Mouse (Mus musculus) kidney, embryonic 14.5 days (tissue): Measurements from ENCODE around the gene Rhog. TPM values are rescaled to one million over a fixed set of nuclear protein-coding genes. Genes with fewer than 3 reads are reported as not detected.

Experiments used
- ATAC-seq: fragments of 200-750 bp; cut with Nextera tagmentation; 2 replicates; pipeline ENCODE4 v1.8.0; 2017; ENCODE audit warnings: moderate number of reproducible peaks, mild to moderate bottlenecking, moderate TSS enrichment, moderate library complexity; ENCODE audit not compliant: low FRiP score, low TSS enrichment
- H3K27ac ChIP-seq: fragments of 300-500 bp; sonication (generic); 2 replicates; pipeline ENCODE4 v1.5.1; 2014; ENCODE audit warnings: low read depth, mild to moderate bottlenecking, low read length, moderate library complexity, mixed read lengths
- H3K27me3 ChIP-seq: fragments of 300-500 bp; sonication (generic); 2 replicates; pipeline ENCODE4 v1.6.1; 2014; ENCODE audit warnings: mild to moderate bottlenecking, low read length; ENCODE audit not compliant: control insufficient read depth, insufficient read depth
- H3K36me3 ChIP-seq: fragments of 300-500 bp; sonication (generic); 2 replicates; pipeline ENCODE4 v1.6.1; 2014; ENCODE audit warnings: low read length, mixed read lengths; ENCODE audit not compliant: control insufficient read depth, insufficient read depth
- H3K4me1 ChIP-seq: fragments of 300-500 bp; sonication (generic); 2 replicates; pipeline ENCODE4 v1.6.1; 2014; ENCODE audit warnings: low read length, mixed read lengths; ENCODE audit not compliant: control insufficient read depth, insufficient read depth
- H3K4me2 ChIP-seq: fragments of 300-500 bp; sonication (generic); replicated peaks from 2 replicates; pipeline ENCODE4 v1.6.1; 2014; ENCODE audit warnings: low read depth, mild to moderate bottlenecking, low read length
- H3K4me3 ChIP-seq: fragments of 300-500 bp; sonication (generic); 2 replicates; pipeline ENCODE4 v1.5.1; 2014; ENCODE audit warnings: mild to moderate bottlenecking, low read length
- H3K9ac ChIP-seq: fragments of 300-500 bp; sonication (generic); 2 replicates; pipeline ENCODE4 v1.6.1; 2014; ENCODE audit warnings: low read depth, mild to moderate bottlenecking, low read length, moderate library complexity
- H3K9me3 ChIP-seq: fragments of 300-500 bp; sonication (generic); 2 replicates; pipeline ENCODE4 v1.6.1; 2016; ENCODE audit warnings: low read length; ENCODE audit not compliant: control insufficient read depth
- WGBS: fragments of 180-500 bp; shearing (Covaris S2); extraction: QIAGEN DNeasy Blood & Tissue Kit; methylation state at CpG from one replicate; pipeline ENCODE4 v1.1.7; 2014; 5-methylcytosine and 5-hydroxymethylcytosine counted together
- polyA plus RNA-seq: library from polyadenylated mRNA; unstranded; fragments of >200 nt; fragmentation: Nextera tagmentation; extraction: Ambion mirVana; gene quantifications from 2 replicates; pipeline ENCODE4 v1.2.1, GENCODE M21; 2014

Gene Rhog
- polyA plus RNA-seq, 1 experiment from 2014 or later, result 62.6 TPM

GRCm38 (mm10) chr7:102239591-102239990 is 16.3 kb downstream of the Rhog start:
- Histone ChIP-seq H3K27ac (no peak overlapping the region), H3K4me2 (no peak overlapping the region), H3K36me3 (peaks cover 59% of the 10 kb centered on the region), H3K27me3 (no peaks in the 10 kb centered on the region), H3K4me3 (no peak overlapping the region), H3K9ac (no peak overlapping the region), H3K9me3 (no peaks in the 10 kb centered on the region), H3K4me1 (no peaks in the 10 kb centered on the region)
- WGBS, result 90% methylated on average over 16 of the region's 16 CpGs
- ATAC-seq, result peak; percentile 22; the same call in 1 of the 2 replicates

DNA sequence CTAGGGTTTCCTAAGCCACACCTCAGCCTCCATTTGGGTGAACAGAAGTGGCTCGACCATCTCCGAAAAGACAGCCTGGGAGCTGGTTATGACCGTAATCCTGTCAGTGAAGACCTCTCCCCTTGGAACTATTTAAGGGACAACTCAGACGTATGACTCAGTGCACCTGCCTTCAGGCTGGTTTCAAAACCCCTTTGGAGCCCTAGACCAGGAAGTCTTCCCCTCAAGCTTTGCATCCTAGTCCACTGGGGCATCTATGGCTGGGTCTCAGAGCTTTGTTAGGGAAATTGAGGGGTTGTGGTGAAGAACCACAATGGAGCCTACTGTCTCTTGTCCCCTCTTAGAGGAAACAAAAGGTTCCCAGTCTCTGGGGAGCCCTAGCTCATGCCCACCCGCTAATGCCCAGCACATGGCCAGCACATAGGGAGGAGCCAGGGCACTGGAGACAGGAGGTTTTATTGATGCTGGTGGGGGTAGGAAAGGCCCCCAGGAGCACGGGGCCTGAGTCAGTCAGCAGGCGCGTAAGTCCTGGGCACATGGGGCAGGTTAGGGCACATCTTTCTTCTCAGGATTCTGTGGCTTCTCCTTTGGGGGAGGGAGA is 17.1 kb downstream of the Rhog start:
- no peak overlapping the region for H3K9ac ChIP-seq
- H3K4me2 ChIP-seq, result no peak overlapping the region
- no peaks in the 10 kb centered on the region for H3K27me3 ChIP-seq
- ATAC-seq, result no peak
- H3K4me3 ChIP-seq, result no peak overlapping the region
- H3K9me3 ChIP-seq, result no peaks in the 10 kb centered on the region
- no peaks in the 10 kb centered on the region for H3K4me1 ChIP-seq
- H3K27ac ChIP-seq, result no peak overlapping the region
- H3K36me3 ChIP-seq, result peaks cover 59% of the 10 kb centered on the region
- 88% methylated on average over 8 of the region's 8 CpGs for WGBS

GRCm38 (mm10) chr7:102233059-102233458 is 22.8 kb downstream of the Rhog start:
- H3K27ac ChIP-seq, result no peak overlapping the region
- H3K4me3 ChIP-seq, result no peak overlapping the region
- H3K27me3 ChIP-seq, result no peaks in the 10 kb centered on the region
- H3K36me3 ChIP-seq, result peaks cover 25% of the 10 kb centered on the region
- H3K4me1 ChIP-seq, result no peaks in the 10 kb centered on the region
- WGBS, result 80% methylated on average over 4 of the region's 4 CpGs
- no peak overlapping the region for H3K4me2 ChIP-seq
- no peaks in the 10 kb centered on the region for H3K9me3 ChIP-seq
- no peak for ATAC-seq
- no peak overlapping the region for H3K9ac ChIP-seq

DNA sequence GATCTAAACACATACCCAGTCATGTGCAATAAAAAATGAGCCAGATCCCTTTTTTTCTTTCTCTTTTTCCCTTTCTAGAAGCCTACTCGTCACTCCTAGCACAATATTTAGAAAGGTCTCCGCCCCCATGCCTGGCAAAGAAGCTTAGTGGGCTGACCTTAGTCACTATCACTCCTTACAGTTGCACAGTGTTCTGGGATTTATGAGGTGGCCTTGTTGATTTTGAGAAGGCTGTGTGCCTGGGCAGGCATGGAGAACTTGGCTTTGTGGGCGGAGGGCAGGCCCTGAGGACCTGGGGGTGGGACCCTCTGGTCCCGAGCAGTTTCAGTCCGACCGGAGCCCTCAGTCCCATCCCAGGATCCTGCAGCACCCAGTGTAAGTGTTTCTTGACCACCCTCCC is 26.0 kb downstream of the Rhog start:
- 77% methylated on average over 6 of the region's 6 CpGs for WGBS
- no peaks in the 10 kb centered on the region for H3K27me3 ChIP-seq
- H3K27ac ChIP-seq, result no peak overlapping the region
- no peak overlapping the region for H3K4me3 ChIP-seq
- H3K9ac ChIP-seq, result no peak overlapping the region
- H3K36me3 ChIP-seq, result peaks cover 8% of the 10 kb centered on the region; the same call in 1 of the 2 replicates
- H3K9me3 ChIP-seq, result no peaks in the 10 kb centered on the region
- H3K4me2 ChIP-seq, result no peak overlapping the region
- H3K4me1 ChIP-seq, result no peaks in the 10 kb centered on the region
- ATAC-seq, result no peak

- H3K27me3 ChIP-seq, result no peaks in the 10 kb centered on the region
- no peaks in the 10 kb centered on the region for H3K4me1 ChIP-seq
- ATAC-seq, result no peak
- no peak overlapping the region for H3K9ac ChIP-seq
- peaks cover 6% of the 10 kb centered on the region; the same call in 1 of the 2 replicates for H3K36me3 ChIP-seq
- H3K9me3 ChIP-seq, result no peaks in the 10 kb centered on the region
- no peak overlapping the region for H3K4me3 ChIP-seq
- no peak overlapping the region for H3K4me2 ChIP-seq
- no peak overlapping the region for H3K27ac ChIP-seq
- WGBS, result 92% methylated on average over 4 of the region's 4 CpGs
These were observed 27.7 kb downstream of the Rhog start for GRCm38 (mm10) chr7:102228049-102228670.

- no peak for ATAC-seq
- Histone ChIP-seq H3K36me3 (peaks cover 6% of the 10 kb centered on the region; the same call in 1 of the 2 replicates), H3K4me3 (no peak overlapping the region), H3K9me3 (no peaks in the 10 kb centered on the region), H3K27ac (no peak overlapping the region), H3K27me3 (no peaks in the 10 kb centered on the region), H3K4me1 (no peaks in the 10 kb centered on the region), H3K4me2 (no peak overlapping the region), H3K9ac (no peak overlapping the region)
- 95% methylated on average over 6 of the region's 6 CpGs for WGBS
These were observed 29.8 kb downstream of the Rhog start for GRCm38 (mm10) chr7:102226051-102226450.

DNA sequence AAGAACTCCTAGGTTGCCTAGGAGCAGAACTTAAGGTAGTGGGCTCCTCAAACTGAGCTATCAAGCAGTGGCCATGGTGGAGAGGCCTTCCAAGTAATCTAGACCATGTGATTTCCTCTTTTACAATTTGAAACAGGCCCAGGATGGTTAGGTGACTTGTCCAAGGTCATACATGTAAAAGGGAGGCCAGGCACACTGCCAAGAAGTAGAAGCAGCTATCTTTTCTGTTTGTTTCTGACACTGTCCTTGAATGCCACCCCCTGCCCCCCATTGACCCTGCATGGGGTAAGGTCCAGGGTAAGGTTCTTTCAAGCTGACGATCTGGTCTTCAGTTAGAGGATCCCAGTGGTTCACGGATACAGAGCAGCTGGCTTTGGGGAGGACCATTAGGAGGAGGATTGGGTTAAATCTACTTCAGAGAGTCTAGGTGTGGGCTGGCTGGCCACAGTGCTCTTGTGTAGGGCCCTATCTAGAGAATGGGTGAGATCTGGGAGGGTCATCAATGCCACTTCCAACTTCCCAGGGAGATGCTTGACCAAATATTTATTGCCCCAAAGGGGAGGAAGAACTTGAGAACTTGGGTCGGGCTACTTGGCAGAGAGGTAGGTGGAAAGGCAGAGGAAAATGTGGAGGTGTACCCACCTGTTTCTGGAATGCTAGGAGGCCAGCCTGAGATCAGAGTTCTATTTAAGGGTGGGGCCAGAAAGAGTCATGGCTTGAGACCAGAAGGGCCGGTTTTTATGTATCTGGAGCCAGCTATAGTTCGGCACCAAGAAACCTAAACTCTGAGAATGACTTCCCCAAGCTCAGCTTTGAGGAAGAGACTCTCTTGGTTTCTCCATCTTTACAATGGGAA is 31.7 kb downstream of the Rhog start:
- H3K27me3 ChIP-seq, result no peaks in the 10 kb centered on the region
- no peaks in the 10 kb centered on the region for H3K4me1 ChIP-seq
- no peak overlapping the region for H3K4me2 ChIP-seq
- H3K27ac ChIP-seq, result no peak overlapping the region
- no peaks in the 10 kb centered on the region for H3K9me3 ChIP-seq
- peaks cover 6% of the 10 kb centered on the region; the same call in 1 of the 2 replicates for H3K36me3 ChIP-seq
- WGBS, result 84% methylated on average over 5 of the region's 5 CpGs
- no peak overlapping the region for H3K4me3 ChIP-seq
- ATAC-seq, result no peak
- no peak overlapping the region for H3K9ac ChIP-seq

- Histone ChIP-seq H3K4me3 (peak overlapping the region; percentile 75), H3K9ac (peak overlapping the region; percentile 76), H3K4me2 (peak overlapping the region; percentile 45), H3K27ac (peak overlapping the region; percentile 75), H3K27me3 (no peaks in the 10 kb centered on the region), H3K9me3 (no peaks in the 10 kb centered on the region), H3K36me3 (peaks cover 6% of the 10 kb centered on the region; the same call in 1 of the 2 replicates), H3K4me1 (no peaks in the 10 kb centered on the region)
- peak; percentile 93 for ATAC-seq
- 1% methylated on average over 31 of the region's 31 CpGs for WGBS
These were observed 32.9 kb downstream of the Rhog start for GRCm38 (mm10) chr7:102222830-102223556.
